Mouse (Mus musculus): ENCODE data around the gene Hoxd1.

The Hoxd1 gene

DNA sequence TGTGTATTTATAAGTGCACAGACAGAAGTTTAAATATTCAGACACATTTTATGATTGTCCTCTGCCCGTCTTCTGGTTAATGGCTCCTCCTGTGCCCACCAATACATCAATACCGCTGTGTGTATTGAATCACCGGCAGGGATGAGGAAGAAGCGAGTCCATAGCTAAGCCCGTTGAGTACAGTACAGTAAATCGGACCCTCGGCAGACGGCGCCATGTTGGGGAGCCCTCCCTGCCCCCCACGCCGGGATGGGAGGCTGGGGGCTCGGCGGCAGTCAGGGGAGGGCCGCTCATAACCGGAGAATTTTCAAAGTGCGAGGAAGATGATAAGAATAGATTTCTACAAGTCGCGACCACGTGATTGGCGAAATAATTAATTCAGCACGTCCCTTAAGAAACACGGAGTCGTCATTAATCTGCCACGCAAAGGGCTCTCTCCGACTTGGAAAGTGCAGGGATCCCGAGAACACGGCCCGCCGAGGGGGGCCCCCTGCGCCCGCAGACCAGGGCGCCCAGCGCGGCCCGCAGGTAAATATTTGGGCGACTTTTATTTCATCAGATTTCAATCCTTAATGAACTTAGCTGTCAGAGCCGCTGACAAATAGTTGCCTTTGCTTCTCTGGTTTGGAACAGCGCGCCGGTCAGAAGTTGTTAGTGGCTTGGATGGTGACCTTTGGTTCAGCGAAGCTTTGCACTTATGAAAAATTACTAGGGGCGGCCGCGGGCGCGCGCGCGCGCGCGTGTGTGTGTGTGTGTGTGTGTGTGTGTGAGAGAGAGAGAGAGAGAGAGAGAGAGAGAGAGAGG, 30.1 kb upstream of the Hoxd1 start:
- DNase-seq (ENCODE audit: low spot score in 2 of 2): no peak

DNA sequence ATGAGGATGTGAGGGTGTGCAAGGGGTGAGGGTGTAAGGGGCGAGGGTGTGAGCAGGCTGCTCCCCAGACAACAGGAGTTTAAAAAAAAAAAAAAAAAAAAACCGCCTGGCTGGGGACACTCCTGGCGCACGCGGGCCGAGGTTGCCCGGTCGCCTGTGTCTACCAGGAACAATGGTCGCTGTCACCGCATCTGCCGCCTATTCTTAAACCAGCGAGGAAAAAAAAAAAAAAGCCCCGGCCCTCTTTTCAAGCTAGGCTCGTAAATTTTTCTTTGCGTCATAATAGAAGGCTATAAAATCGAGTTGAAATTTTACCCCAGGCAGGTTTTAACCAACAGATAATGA, 29.5 kb upstream of the Hoxd1 start:
- no peak for DNase-seq (ENCODE audit: low spot score in 2 of 2)

DNA sequence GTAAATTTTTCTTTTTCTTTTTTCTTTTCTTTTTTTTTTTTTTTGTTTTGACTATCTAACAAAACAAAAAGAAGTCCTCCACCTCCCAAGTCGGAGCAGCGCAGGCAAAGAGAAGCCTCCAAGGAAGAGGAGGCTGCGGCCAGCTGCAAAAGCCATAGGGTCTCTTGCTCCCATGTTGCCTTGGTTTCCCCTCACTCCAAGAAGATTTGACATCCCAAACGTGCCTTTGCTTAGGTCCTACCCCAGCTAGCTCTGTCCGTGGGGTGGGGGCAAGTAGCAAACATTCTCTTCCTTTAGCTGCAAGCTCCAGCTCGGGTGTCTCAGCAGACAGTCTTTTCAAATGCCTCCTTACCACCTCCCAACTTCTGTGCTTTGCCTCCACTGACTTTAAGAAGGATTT, 29.0 kb upstream of the Hoxd1 start:
- DNase-seq (ENCODE audit: low spot score in 2 of 2): no peak

- no peak for DNase-seq (ENCODE audit: low spot score in 2 of 2)
These were observed 28.3 kb upstream of the Hoxd1 start for GRCm38 (mm10) chr2:74734451-74734850.

DNA sequence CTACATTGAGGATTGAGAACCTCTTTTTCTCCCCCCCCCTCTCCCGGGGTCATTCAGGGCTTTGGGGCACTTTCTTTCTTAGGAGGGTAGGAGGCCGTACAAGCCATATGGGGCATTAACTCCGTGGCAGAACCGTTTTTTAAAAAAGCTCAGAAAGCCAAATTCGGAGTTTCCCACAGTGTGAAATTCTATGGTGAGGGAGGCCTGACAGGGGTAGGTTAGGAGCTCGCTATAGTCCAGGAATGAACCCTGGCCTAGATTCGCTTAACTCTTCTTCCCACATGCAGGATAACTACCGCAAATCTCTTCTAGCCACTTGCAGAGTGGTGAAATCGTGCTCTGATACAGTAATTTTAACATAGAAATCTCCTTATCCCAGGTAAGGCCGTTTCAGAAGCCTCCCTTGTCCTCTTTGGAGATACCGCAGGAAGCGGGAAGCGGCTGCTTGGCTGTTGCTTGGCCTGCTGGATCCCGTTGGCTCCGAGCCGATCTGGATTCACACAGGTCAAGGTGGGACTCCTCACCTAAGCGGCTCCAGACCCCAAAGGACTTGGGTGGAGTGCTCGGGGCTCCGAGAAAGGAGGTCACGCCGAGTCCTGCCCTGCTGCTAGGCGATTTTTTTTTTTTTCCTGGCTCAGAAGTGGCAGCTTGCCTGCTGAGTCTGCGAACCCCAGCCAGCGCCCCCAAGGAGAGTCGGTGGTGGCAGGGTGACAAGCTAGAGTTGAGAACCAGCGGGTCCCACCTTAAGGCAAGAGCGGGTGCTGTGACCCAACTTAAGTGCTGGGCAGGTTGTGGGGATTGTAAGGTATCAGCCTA, 27.6 kb upstream of the Hoxd1 start:
- DNase-seq (ENCODE audit: low spot score in 2 of 2): no peak

DNA sequence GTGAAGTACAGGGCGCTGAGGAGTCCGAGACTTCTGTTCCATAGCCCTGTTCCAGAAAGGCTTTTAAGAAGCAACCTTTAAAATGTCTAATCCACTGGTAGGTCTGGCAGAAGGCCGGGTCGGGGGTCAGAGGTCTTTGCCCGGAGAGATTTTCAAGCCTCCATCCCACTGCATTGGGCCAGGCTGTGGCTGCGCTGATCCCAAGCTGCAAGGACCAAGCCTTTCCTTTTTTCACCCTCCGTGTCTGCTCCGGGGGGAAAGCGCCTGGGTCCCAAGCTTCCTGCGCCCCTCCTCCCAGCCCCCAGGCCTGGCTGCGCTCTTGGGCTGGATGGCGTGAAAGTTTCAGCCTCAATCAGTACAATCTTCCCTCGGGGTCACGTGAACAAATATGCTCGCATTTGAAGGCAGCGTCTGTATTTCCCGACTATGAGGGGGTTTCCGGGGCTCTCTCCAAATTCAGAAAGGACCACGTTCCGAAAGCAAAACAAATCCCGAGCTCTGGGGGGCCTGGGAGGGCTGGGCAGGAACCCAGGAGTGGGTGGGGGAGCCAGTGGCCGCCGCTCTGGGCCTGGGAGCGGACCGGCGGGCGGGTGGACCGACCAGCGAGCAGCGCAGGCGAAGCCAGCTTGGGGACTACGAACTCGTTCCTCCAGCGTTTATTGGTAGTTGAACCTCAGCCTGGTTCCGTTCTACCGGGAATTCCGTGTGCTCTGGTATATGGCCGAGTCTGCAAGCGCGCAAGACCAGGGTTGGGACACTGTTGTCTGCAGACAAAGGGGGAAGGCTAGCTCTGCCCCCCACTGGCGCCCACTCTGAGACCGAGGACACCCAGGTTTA, 26.7 kb upstream of the Hoxd1 start:
- DNase-seq (ENCODE audit: low spot score in 2 of 2): no peak

- no peak for DNase-seq (ENCODE audit: low spot score in 2 of 2)
These were observed 25.8 kb upstream of the Hoxd1 start for GRCm38 (mm10) chr2:74736688-74737577.

GRCm38 (mm10) chr2:74737578-74738070, 25.2 kb upstream of the Hoxd1 start:
- DNase-seq (ENCODE audit: low spot score in 2 of 2): no peak

DNA sequence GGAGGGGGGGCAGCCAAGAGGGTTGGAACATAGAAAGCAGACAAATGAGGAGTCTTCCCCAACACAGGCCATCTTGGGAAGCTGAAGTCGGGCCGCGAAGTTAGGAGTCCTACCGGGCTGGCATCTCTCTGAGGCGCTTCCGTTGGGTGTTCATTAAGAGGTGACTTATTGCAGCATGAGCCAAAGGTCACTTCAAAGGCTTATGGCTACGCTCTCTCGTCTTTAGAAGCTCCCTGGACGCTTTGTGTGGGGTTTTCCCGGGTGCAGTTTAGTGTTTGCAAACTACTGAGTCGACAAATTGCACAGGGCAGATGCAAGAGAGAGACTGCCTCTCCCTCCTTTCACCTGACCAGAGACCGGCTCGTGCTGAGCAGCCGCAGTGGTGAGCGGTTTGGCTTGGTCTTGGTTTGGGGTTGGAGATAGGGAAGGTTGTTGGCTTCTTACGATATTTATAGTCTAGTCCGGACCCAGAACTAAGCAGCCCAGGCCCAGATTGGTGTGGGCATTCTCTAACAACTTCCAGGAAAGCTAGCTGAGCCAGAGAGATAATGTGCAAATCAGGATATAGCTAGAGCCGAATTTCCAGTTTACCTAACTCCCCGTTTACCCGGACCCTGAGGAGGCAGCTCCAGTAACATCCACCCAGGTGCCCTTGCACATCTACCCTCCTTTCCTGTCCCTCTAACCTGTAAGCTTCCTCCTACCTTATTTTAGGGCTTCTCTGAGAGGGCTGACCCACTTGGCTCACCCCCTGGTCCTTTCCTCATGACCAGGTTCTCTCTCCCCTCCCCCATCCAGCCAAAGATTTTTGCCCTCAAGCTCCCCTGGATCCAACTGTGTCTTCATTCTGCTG, 23.9 kb upstream of the Hoxd1 start:
- no peak for DNase-seq (ENCODE audit: low spot score in 2 of 2)

DNA sequence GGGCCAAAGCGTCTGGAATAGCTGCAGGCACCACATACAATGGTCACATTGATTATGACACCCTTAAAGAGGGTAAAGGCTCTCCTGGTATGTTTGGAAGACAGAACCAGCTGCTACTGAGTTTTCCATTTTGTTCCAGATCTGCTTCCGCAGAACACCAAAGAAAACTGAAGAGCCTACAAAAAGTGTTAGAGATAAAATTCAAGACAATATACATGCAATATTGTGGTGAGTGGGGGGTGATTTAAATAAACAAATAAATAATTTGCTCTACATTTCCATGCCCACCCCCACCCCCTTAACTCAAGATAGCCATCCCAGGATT, 23.3 kb upstream of the Hoxd1 start:
- no peak for DNase-seq (ENCODE audit: low spot score in 2 of 2)

DNA sequence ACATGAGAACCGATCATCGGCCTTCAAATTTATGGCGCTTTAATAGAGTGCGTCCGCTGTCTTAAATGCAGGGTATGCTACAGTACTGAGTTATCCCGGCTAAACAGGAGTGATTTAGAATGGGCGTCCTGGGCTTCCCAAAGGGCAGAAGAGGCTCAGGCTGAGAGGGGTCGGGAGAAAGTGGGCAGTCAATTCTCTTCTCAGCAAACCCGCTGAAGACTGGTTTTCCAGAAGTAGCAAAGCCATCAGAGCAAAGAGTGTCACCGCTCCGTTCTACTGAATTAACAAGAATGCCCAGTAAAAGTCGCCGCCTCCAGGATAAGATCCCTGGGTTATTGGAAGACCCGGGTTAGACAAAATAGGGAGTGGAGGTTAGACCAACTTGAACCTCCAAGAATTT, 22.9 kb upstream of the Hoxd1 start:
- no peak for DNase-seq (ENCODE audit: low spot score in 2 of 2)

GRCm38 (mm10) chr2:74740311-74741091, 22.3 kb upstream of the Hoxd1 start:
- DNase-seq (ENCODE audit: low spot score in 2 of 2): no peak

DNA sequence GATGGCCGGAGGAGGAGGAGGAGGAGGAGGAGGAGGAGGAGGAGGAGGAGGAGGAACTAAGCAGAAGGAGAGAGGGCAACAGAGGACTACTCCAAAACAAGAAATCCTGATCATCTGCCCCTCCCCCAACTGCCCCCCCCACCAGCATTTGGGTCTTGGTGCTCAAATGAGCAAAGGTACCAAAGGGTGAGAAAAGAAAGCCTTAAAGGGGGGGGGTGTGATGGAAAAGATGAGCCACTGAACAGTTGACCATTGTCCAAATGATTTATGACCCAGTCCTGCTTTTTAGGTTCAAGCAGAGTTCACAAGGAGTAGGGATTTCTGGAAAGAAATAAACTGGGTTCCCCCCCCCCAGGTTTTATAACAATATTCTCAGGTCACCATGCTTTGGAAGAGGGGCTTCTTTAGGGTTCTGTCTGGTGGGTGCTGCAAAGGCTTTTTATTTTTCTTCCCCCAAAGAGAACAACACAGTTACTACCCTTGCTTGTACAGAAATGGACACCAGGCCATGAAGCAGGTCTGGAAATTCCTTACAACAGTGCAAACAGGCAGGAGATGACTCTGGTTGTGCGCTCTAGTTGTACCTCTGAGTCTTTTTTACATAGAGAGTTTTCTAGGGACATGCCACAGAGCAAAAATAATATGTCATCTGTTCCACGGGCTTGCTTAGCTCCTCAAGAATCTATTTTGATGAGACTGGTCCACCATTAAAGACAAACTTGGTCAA, 21.4 kb upstream of the Hoxd1 start:
- DNase-seq (ENCODE audit: low spot score in 2 of 2): no peak

DNA sequence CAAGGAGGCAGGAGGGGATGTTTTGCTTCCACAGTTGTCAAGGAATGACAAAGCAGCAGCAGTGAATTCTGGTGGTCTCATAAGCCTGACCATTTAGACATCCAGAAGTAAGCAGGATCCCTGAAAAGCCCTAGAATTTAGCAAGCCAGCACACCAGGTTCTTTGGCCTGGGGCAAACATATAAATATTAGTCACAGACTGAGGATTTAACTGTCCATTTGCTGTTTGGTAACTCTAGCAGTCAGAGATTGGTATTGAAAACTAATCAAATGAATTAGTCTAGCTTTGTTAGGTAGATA, 20.9 kb upstream of the Hoxd1 start:
- DNase-seq (ENCODE audit: low spot score in 2 of 2): no peak

DNA sequence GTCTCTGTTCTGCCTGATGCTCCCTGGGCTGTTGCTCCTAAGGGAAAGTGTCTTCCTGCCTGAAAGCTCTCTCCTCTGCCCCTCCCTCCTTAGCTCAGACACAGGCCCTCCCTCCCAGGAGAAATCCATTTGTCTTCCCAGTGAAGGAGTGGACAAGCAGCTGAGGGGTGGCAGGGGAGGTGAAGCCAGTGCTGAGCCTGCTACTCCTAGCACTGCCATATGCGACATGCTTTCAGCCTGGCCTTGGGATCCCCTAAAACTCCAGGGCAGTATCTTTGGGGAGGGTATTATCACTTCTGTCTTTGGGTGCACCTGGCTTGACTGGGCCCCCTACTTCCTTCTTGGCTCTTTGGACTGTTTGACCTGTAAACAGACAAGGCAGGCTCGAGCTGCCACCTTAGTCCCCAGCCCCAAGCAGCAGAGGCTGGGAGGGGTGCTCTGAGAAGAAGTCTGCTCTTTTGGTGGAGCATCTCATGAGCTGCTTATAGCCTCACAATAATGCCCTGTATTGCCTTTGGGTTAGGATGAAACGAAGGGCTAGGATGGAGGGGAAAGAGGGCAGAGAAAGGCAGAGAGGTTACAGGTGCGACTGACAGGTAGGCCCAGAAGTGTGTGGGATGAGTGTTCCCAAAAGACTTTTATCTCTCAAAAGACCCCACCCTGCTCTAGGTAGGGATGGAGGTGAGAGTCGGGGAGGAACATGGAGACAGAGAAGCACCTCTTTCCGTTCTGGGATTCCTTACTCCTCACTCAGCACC, 17.1 kb upstream of the Hoxd1 start:
- no peak for DNase-seq (ENCODE audit: low spot score in 2 of 2)

- no peak for DNase-seq (ENCODE audit: low spot score in 2 of 2)
These were observed 16.4 kb upstream of the Hoxd1 start for GRCm38 (mm10) chr2:74746298-74746921.

- no peak for DNase-seq (ENCODE audit: low spot score in 2 of 2)
These were observed 15.8 kb upstream of the Hoxd1 start for GRCm38 (mm10) chr2:74747006-74747405.

GRCm38 (mm10) chr2:74747661-74748141, 15.1 kb upstream of the Hoxd1 start:
- no peak for DNase-seq (ENCODE audit: low spot score in 2 of 2)
